Mouse (Mus musculus) thymus, adult 2 months (tissue): ENCODE results near the gene Ccdc186.

Source experiments
- CTCF ChIP-seq: fragments of 200-500 bp; IDR thresholded peaks from 2 replicates; pipeline ENCODE4 v1.5.1; 2012; ENCODE audit warnings: mild to moderate bottlenecking, control low read depth, low read length, moderate library complexity, borderline replicate concordance; ENCODE audit not compliant: control insufficient read depth, poor library complexity, insufficient read depth; ENCODE audit errors: extremely low read depth
- POLR2A ChIP-seq: fragments of 200-500 bp; IDR thresholded peaks from 2 replicates; pipeline ENCODE4 v1.6.1; 2012; ENCODE audit warnings: mild to moderate bottlenecking, low read length, control low read depth, moderate library complexity; ENCODE audit not compliant: control insufficient read depth, poor library complexity, insufficient read depth; ENCODE audit errors: extremely low read depth

GRCm38 (mm10) chr19:56773393-56773971, 48.5 kb downstream of the Ccdc186 start:
- TF ChIP-seq CTCF = no peak
- no peak for TF ChIP-seq POLR2A
